Mouse (Mus musculus): Measurements from ENCODE around the gene Chd2.

DNA sequence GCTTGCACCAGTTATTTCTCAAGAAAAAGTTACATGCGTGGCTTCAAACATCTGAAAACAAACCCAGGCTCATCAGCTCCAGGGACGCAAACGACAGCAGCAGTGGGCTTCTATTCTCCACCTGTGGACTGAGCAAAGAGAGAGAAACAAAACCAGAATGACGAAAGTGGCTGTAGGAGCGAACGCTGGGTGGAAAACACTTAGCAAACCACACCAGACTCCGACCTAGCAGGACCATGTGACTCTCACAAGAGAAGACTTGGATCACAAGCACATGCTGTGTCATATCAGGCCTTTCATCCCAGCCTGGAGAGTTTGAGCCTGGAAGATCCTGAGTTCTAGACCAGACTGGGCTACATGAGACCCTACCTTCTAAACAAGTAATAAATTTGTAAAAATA, 41.8 kb upstream of the Chd2 start:
- no peak for TF ChIP-seq CTCF (IDR thresholded peaks at IDR 0.05; ENCODE audit: low read depth, low read length)
- TF ChIP-seq POLR2A (IDR thresholded peaks at IDR 0.05; ENCODE audit: extremely low read depth, insufficient read depth, low read length) = no peak

All from liver, adult 2 months (tissue).